Mouse (Mus musculus): ENCODE measurements around the gene Tagln2. TPM values are rescaled to one million over a fixed set of nuclear protein-coding genes. Genes with fewer than 3 reads are reported as not detected.
A peak's percentile ranks its signal among the peaks of the same experiment; 100 is the strongest.

Gene Tagln2
- polyA plus RNA-seq, 1 experiment from 2014 or later, result 662 TPM

GRCm38 (mm10) chr1:172518013-172518412, 18.2 kb downstream of the Tagln2 start:
- no peak overlapping the region for H3K27ac ChIP-seq (ENCODE audit: low read length)
- H3K27me3 ChIP-seq (ENCODE audit: control insufficient read depth, insufficient read depth, low read depth, low read length), result no peaks in the 10 kb centered on the region
- no peaks in the 10 kb centered on the region for H3K36me3 ChIP-seq (ENCODE audit: control insufficient read depth, insufficient read depth, low read length)
- H3K9me3 ChIP-seq (ENCODE audit: control insufficient read depth, low read length), result peaks cover 6% of the 10 kb centered on the region
- WGBS, result 77% methylated on average over 4 of the region's 4 CpGs
- H3K9ac ChIP-seq (ENCODE audit: low read length), result no peak overlapping the region
- no peak overlapping the region for H3K4me2 ChIP-seq (ENCODE audit: low read depth, low read length)
- H3K4me1 ChIP-seq (replicated peaks; ENCODE audit: control insufficient read depth, insufficient read depth, low read length), result peaks cover 56% of the 10 kb centered on the region
- no peak overlapping the region for H3K4me3 ChIP-seq (ENCODE audit: low read length)
- ATAC-seq (ENCODE audit: low read depth), result no peak

- Histone ChIP-seq H3K9me3 (ENCODE audit: control insufficient read depth, low read length) (peaks cover 6% of the 10 kb centered on the region), H3K9ac (ENCODE audit: low read length) (no peak overlapping the region), H3K4me3 (ENCODE audit: low read length) (no peak overlapping the region), H3K4me2 (ENCODE audit: low read depth, low read length) (no peak overlapping the region), H3K27ac (ENCODE audit: low read length) (peak overlapping the region; percentile 83), H3K36me3 (ENCODE audit: control insufficient read depth, insufficient read depth, low read length) (no peaks in the 10 kb centered on the region), H3K4me1 (replicated peaks; ENCODE audit: control insufficient read depth, insufficient read depth, low read length) (peaks cover 51% of the 10 kb centered on the region), H3K27me3 (ENCODE audit: control insufficient read depth, insufficient read depth, low read depth, low read length) (no peaks in the 10 kb centered on the region)
- 56% methylated on average over 6 of the region's 6 CpGs for WGBS
- no peak for ATAC-seq (ENCODE audit: low read depth)
Measured at GRCm38 (mm10) chr1:172519644-172520043, 19.8 kb downstream of the Tagln2 start.

GRCm38 (mm10) chr1:172520576-172521440, 21.0 kb downstream of the Tagln2 start, which contains the start of gene Cfap45:
Cfap45 (plus strand) TSS chr1:172520801.
- Histone ChIP-seq H3K9me3 (ENCODE audit: control insufficient read depth, low read length) (peaks cover 6% of the 10 kb centered on the region), H3K9ac (ENCODE audit: low read length) (peak within 1 kb of the TSS; percentile 55), H3K4me2 (ENCODE audit: low read depth, low read length) (peak within 1 kb of the TSS; percentile 65), H3K4me3 (ENCODE audit: low read length) (peak within 1 kb of the TSS; percentile 49), H3K36me3 (ENCODE audit: control insufficient read depth, insufficient read depth, low read length) (no peaks in the 10 kb centered on the region), H3K4me1 (replicated peaks; ENCODE audit: control insufficient read depth, insufficient read depth, low read length) (peaks cover 49% of the 10 kb centered on the region), H3K27ac (ENCODE audit: low read length) (peak within 1 kb of the TSS; percentile 83), H3K27me3 (ENCODE audit: control insufficient read depth, insufficient read depth, low read depth, low read length) (no peaks in the 10 kb centered on the region)
- 3% methylated on average over 28 of the region's 28 CpGs for WGBS
- ATAC-seq (ENCODE audit: low read depth), result peak; percentile 76

GRCm38 (mm10) chr1:172522524-172522923, 22.7 kb downstream of the Tagln2 start:
- H3K9me3 ChIP-seq (ENCODE audit: control insufficient read depth, low read length), result peaks cover 4% of the 10 kb centered on the region
- 0 out of 2 replicates have a peak overlapping the region, but pooled peaks have one; percentile 15 for H3K9ac ChIP-seq (ENCODE audit: low read length)
- no peak for ATAC-seq (ENCODE audit: low read depth)
- no peaks in the 10 kb centered on the region for H3K36me3 ChIP-seq (ENCODE audit: control insufficient read depth, insufficient read depth, low read length)
- H3K4me3 ChIP-seq (ENCODE audit: low read length), result no peak overlapping the region
- WGBS, result 45% methylated on average over 7 of the region's 7 CpGs
- H3K27me3 ChIP-seq (ENCODE audit: control insufficient read depth, insufficient read depth, low read depth, low read length), result no peaks in the 10 kb centered on the region
- peaks cover 66% of the 10 kb centered on the region for H3K4me1 ChIP-seq (replicated peaks; ENCODE audit: control insufficient read depth, insufficient read depth, low read length)
- peak overlapping the region; percentile 43 for H3K27ac ChIP-seq (ENCODE audit: low read length)
- H3K4me2 ChIP-seq (ENCODE audit: low read depth, low read length), result peak overlapping the region; percentile 8; the same call in 1 of the 2 replicates

- ATAC-seq (ENCODE audit: low read depth), result peak; percentile 61
- H3K9ac ChIP-seq (ENCODE audit: low read length), result no peak overlapping the region
- no peak overlapping the region for H3K4me2 ChIP-seq (ENCODE audit: low read depth, low read length)
- 29% methylated on average over 12 of the region's 12 CpGs for WGBS
- H3K27ac ChIP-seq (ENCODE audit: low read length), result peak overlapping the region; percentile 82
- peaks cover 66% of the 10 kb centered on the region for H3K4me1 ChIP-seq (replicated peaks; ENCODE audit: control insufficient read depth, insufficient read depth, low read length)
- no peak overlapping the region for H3K4me3 ChIP-seq (ENCODE audit: low read length)
- H3K9me3 ChIP-seq (ENCODE audit: control insufficient read depth, low read length), result no peaks in the 10 kb centered on the region
- no peaks in the 10 kb centered on the region for H3K27me3 ChIP-seq (ENCODE audit: control insufficient read depth, insufficient read depth, low read depth, low read length)
- no peaks in the 10 kb centered on the region for H3K36me3 ChIP-seq (ENCODE audit: control insufficient read depth, insufficient read depth, low read length)
Measured at GRCm38 (mm10) chr1:172523699-172524101, 23.9 kb downstream of the Tagln2 start.

GRCm38 (mm10) chr1:172525027-172525764, 25.3 kb downstream of the Tagln2 start:
- peak; percentile 58 for ATAC-seq (ENCODE audit: low read depth)

GRCm38 (mm10) chr1:172525971-172526370, 26.1 kb downstream of the Tagln2 start:
- WGBS, result 44% methylated on average over 7 of the region's 7 CpGs
- Histone ChIP-seq H3K9me3 (ENCODE audit: control insufficient read depth, low read length) (no peaks in the 10 kb centered on the region), H3K36me3 (ENCODE audit: control insufficient read depth, insufficient read depth, low read length) (no peaks in the 10 kb centered on the region), H3K4me2 (ENCODE audit: low read depth, low read length) (peak overlapping the region; percentile 33), H3K4me3 (ENCODE audit: low read length) (peak overlapping the region; percentile 19), H3K27me3 (ENCODE audit: control insufficient read depth, insufficient read depth, low read depth, low read length) (no peaks in the 10 kb centered on the region), H3K9ac (ENCODE audit: low read length) (peak overlapping the region; percentile 49), H3K4me1 (replicated peaks; ENCODE audit: control insufficient read depth, insufficient read depth, low read length) (peaks cover 55% of the 10 kb centered on the region), H3K27ac (ENCODE audit: low read length) (peak overlapping the region; percentile 95)
- ATAC-seq (ENCODE audit: low read depth), result no peak

More at GRCm38 (mm10) chr1:172525027-172525764, 25.3 kb downstream of the Tagln2 start:
- peak overlapping the region; percentile 49 for H3K9ac ChIP-seq (ENCODE audit: low read length)
- H3K36me3 ChIP-seq (ENCODE audit: control insufficient read depth, insufficient read depth, low read length), result no peaks in the 10 kb centered on the region
- no peaks in the 10 kb centered on the region for H3K27me3 ChIP-seq (ENCODE audit: control insufficient read depth, insufficient read depth, low read depth, low read length)
- peak overlapping the region; percentile 9; the same call in 1 of the 2 replicates for H3K4me3 ChIP-seq (ENCODE audit: low read length)
- H3K9me3 ChIP-seq (ENCODE audit: control insufficient read depth, low read length), result no peaks in the 10 kb centered on the region
- WGBS, result 26% methylated on average over 15 of the region's 15 CpGs
- H3K4me2 ChIP-seq (ENCODE audit: low read depth, low read length), result peak overlapping the region; percentile 33
- peak overlapping the region; percentile 95 for H3K27ac ChIP-seq (ENCODE audit: low read length)
- peaks cover 58% of the 10 kb centered on the region for H3K4me1 ChIP-seq (replicated peaks; ENCODE audit: control insufficient read depth, insufficient read depth, low read length)

- Histone ChIP-seq H3K27me3 (ENCODE audit: control insufficient read depth, insufficient read depth, low read depth, low read length) (no peaks in the 10 kb centered on the region), H3K4me2 (ENCODE audit: low read depth, low read length) (peak overlapping the region; percentile 33), H3K4me1 (replicated peaks; ENCODE audit: control insufficient read depth, insufficient read depth, low read length) (peaks cover 52% of the 10 kb centered on the region), H3K36me3 (ENCODE audit: control insufficient read depth, insufficient read depth, low read length) (no peaks in the 10 kb centered on the region), H3K4me3 (ENCODE audit: low read length) (peak overlapping the region; percentile 19), H3K9ac (ENCODE audit: low read length) (peak overlapping the region; percentile 49), H3K27ac (ENCODE audit: low read length) (peak overlapping the region; percentile 95), H3K9me3 (ENCODE audit: control insufficient read depth, low read length) (no peaks in the 10 kb centered on the region)
- 43% methylated on average over 23 of the region's 23 CpGs for WGBS
- ATAC-seq (ENCODE audit: low read depth), result no peak
Measured at GRCm38 (mm10) chr1:172526380-172527081, 26.7 kb downstream of the Tagln2 start.

All from lung, embryonic 16.5 days (tissue).